Mouse (Mus musculus) small intestine, adult 2 months (tissue): ENCODE results near the gene Tmem184c.

Experiments used
- CTCF ChIP-seq: fragments of 200-500 bp; IDR thresholded peaks from 2 replicates; pipeline ENCODE4 v1.5.1; 2012; ENCODE audit warnings: low read depth, mild to moderate bottlenecking, control low read depth, inconsistent platforms, low read length, moderate library complexity, mixed read lengths; ENCODE audit not compliant: insufficient replicate concordance, insufficient read length; ENCODE audit errors: extremely low read depth
- POLR2A ChIP-seq: fragments of 200-500 bp; IDR thresholded peaks from 2 replicates; pipeline ENCODE4 v1.6.1; 2012; ENCODE audit warnings: low read depth, mild to moderate bottlenecking, control low read depth, inconsistent platforms, low read length, moderate library complexity

GRCm38 (mm10) chr8:77637593-77637992 is 27.1 kb upstream of the Tmem184c start:
- no peak for TF ChIP-seq CTCF
- TF ChIP-seq POLR2A, result no peak
